Mouse (Mus musculus) olfactory bulb, adult 2 months (tissue): ENCODE results near the gene Anks1b.

Experiments used
- CTCF ChIP-seq: fragments of 200-500 bp; IDR thresholded peaks from 2 replicates; pipeline ENCODE4 v1.5.1; 2012; ENCODE audit warnings: low read depth, mild to moderate bottlenecking, low read length, moderate library complexity; ENCODE audit not compliant: insufficient read depth
- POLR2A ChIP-seq: fragments of 200-500 bp; IDR thresholded peaks from 2 replicates; pipeline ENCODE4 v1.6.1; 2012; ENCODE audit warnings: mild to moderate bottlenecking, low read depth, low read length, moderate library complexity; ENCODE audit not compliant: insufficient read depth

GRCm38 (mm10) chr10:89975431-89975841 lies 102.1 kb downstream of the Anks1b start:
- TF ChIP-seq CTCF (no peak), POLR2A (no peak)
